Mouse (Mus musculus): ENCODE measurements around the gene Tnfrsf8. TPM values are rescaled to one million over a fixed set of nuclear protein-coding genes. Genes with fewer than 3 reads are reported as not detected.
A peak's percentile ranks its signal among the peaks of the same experiment; 100 is the strongest.

Tnfrsf8 gene
- polyA plus RNA-seq, 1 experiment from 2014 or later, result 0.38 TPM

DNA sequence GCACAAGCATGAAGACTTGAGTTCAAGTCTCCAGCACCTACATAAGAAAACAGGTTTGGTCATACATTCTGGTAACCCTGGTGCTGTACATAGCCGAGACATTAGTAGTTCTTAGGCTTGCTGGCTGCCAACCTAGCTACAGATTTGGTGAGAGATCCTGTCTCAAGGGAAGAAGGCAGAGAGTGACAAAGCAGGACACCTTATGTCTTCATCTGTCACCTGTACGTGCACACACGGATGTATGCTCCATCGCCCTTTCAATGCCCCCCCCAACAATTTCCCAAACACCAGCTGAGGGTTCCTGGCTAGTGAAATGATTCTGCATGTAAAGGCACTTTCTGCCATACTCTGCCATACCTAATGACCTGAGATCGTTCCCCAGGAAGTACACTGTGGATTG is 58.8 kb downstream of the Tnfrsf8 start:
- Histone ChIP-seq H3K9me3 (no peaks in the 10 kb centered on the region), H3K4me2 (replicated peaks) (no peak overlapping the region), H3K27me3 (no peaks in the 10 kb centered on the region), H3K4me3 (no peak overlapping the region), H3K27ac (replicated peaks) (no peak overlapping the region), H3K36me3 (no peaks in the 10 kb centered on the region), H3K9ac (replicated peaks) (no peak overlapping the region), H3K4me1 (no peaks in the 10 kb centered on the region)
- no peak for ATAC-seq (replicated peaks)
- WGBS, result 91% methylated on average over 5 of the region's 5 CpGs

DNA sequence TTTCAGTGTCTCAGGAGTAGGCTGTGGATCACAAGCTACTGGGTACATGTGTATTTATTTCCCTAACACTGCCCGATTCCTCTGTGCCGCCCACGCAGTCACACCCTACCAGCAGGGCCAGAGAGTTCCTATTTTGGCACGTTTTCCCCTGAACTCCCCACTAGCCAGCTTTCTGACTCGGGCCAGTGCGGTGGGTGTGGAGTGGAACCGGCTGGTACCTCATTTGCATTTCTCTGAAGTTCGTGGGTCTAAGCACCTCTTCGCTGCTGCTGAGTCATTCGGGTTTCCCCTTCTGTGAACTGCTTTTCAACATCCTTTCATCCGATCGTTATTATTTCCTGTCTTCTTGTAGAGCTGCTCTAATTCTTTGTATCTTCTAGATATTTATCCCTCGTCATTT is 60.5 kb downstream of the Tnfrsf8 start:
- H3K4me2 ChIP-seq (replicated peaks), result no peak overlapping the region
- 46% methylated on average over 13 of the region's 13 CpGs for WGBS
- no peak overlapping the region for H3K4me3 ChIP-seq
- ATAC-seq (replicated peaks), result no peak
- H3K27me3 ChIP-seq, result no peaks in the 10 kb centered on the region
- no peaks in the 10 kb centered on the region for H3K9me3 ChIP-seq
- H3K9ac ChIP-seq (replicated peaks), result no peak overlapping the region
- no peak overlapping the region for H3K27ac ChIP-seq (replicated peaks)
- no peaks in the 10 kb centered on the region for H3K4me1 ChIP-seq
- H3K36me3 ChIP-seq, result no peaks in the 10 kb centered on the region

DNA sequence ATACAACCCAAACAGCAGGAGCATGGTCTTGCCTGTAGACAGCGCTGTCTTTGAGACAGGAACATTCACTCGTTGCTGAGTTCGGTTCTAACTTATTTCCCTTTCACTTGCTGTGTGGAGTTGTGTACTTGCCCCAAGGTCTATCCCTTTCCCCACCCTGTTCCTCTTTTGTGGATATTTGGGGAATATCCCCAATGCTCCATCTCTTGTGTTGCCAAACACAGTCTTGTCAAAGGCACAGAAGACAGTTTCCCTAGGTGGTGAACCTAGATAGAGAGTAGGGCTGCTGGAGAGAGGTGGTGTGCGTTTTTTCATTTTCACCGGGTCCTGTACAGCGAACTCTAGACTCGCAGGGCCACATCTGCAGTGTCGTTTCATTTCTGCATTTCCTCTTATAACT is 62.4 kb downstream of the Tnfrsf8 start:
- Histone ChIP-seq H3K27me3 (peaks cover 3% of the 10 kb centered on the region; the same call in 1 of the 2 replicates), H3K27ac (replicated peaks) (no peak overlapping the region), H3K4me1 (no peaks in the 10 kb centered on the region), H3K9me3 (no peaks in the 10 kb centered on the region), H3K4me2 (replicated peaks) (no peak overlapping the region), H3K4me3 (no peak overlapping the region), H3K9ac (replicated peaks) (no peak overlapping the region), H3K36me3 (no peaks in the 10 kb centered on the region)
- WGBS, result 87% methylated on average over 8 of the region's 8 CpGs
- no peak for ATAC-seq (replicated peaks)

DNA sequence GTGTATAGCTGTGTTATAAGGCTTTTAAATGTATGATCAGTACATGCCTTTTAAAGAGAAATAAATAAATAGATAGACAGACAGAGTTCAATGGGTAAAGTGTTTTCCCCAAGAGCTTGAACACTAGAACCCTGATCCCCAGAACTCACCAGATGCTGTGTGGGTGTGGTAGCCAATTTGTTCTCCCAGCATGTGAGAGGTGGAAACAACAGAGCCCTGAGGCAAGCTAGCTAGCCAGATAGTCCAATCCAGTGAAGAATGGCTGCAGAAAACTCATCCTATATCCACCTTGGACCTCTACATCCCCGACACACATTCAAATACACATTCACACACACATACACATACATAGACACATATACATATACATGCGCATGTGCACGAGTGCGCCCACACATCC is 63.4 kb downstream of the Tnfrsf8 start:
- Histone ChIP-seq H3K9me3 (no peaks in the 10 kb centered on the region), H3K4me2 (replicated peaks) (no peak overlapping the region), H3K27me3 (peaks cover 14% of the 10 kb centered on the region; the same call in 1 of the 2 replicates), H3K27ac (replicated peaks) (no peak overlapping the region), H3K4me3 (no peak overlapping the region), H3K4me1 (peaks cover 4% of the 10 kb centered on the region), H3K9ac (replicated peaks) (no peak overlapping the region), H3K36me3 (no peaks in the 10 kb centered on the region)
- 92% methylated on average over 4 of the region's 4 CpGs for WGBS
- no peak for ATAC-seq (replicated peaks)

DNA sequence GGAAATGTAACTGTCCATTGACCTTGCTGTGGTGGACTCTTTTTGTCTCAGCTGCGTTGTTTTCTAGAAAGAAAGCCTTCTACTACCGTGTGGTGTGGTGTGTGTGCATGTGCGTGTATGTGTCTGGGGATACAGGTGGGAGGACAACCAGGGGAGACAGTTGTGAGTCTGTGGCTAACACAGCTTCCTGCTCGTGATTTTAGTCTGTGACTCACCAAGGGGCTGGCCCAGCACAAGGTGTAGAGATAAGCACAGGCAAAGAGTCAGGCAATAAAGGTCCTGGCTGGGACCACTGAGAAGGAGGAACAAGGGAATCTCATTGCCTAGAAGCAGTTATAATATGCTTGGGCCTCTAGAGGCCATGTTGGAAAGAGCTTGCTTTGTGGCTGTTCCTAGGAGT is 65.0 kb downstream of the Tnfrsf8 start:
- 82% methylated on average over 4 of the region's 4 CpGs for WGBS

DNA sequence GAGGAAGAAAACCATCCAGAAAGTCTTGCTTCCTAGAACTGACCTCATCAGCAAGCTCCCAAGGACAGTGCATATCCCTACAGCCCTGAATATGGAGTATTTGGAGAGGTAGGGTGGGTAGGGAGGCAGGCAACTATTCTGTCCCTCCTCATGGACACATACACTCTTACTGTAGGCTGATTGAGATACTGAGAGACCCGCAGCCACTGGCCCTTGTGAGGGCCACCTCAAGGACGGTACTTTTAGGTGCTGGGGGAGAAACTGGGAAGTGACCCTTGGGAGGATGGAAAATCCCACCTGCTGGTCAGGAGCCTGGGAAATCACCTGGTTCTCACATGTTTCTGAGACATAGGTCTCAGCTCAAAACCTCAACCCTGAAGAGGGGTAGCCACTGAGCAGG is 67.4 kb downstream of the Tnfrsf8 start:
- no peak overlapping the region for H3K9ac ChIP-seq (replicated peaks)
- H3K4me3 ChIP-seq, result no peak overlapping the region
- H3K9me3 ChIP-seq, result no peaks in the 10 kb centered on the region
- H3K27me3 ChIP-seq, result peaks cover 19% of the 10 kb centered on the region; the same call in 1 of the 2 replicates
- no peaks in the 10 kb centered on the region for H3K36me3 ChIP-seq
- 61% methylated on average over 2 of the region's 2 CpGs for WGBS
- H3K4me2 ChIP-seq (replicated peaks), result no peak overlapping the region
- no peak for ATAC-seq (replicated peaks)
- H3K4me1 ChIP-seq, result peaks cover 9% of the 10 kb centered on the region
- H3K27ac ChIP-seq (replicated peaks), result no peak overlapping the region

More for the DNA sequence above, 65.0 kb downstream of the Tnfrsf8 start:
- Histone ChIP-seq H3K4me3 (no peak overlapping the region), H3K27me3 (peaks cover 19% of the 10 kb centered on the region; the same call in 1 of the 2 replicates), H3K9me3 (no peaks in the 10 kb centered on the region), H3K4me2 (replicated peaks) (no peak overlapping the region), H3K27ac (replicated peaks) (no peak overlapping the region), H3K36me3 (no peaks in the 10 kb centered on the region), H3K9ac (replicated peaks) (no peak overlapping the region), H3K4me1 (peaks cover 9% of the 10 kb centered on the region)
- ATAC-seq (replicated peaks), result no peak

DNA sequence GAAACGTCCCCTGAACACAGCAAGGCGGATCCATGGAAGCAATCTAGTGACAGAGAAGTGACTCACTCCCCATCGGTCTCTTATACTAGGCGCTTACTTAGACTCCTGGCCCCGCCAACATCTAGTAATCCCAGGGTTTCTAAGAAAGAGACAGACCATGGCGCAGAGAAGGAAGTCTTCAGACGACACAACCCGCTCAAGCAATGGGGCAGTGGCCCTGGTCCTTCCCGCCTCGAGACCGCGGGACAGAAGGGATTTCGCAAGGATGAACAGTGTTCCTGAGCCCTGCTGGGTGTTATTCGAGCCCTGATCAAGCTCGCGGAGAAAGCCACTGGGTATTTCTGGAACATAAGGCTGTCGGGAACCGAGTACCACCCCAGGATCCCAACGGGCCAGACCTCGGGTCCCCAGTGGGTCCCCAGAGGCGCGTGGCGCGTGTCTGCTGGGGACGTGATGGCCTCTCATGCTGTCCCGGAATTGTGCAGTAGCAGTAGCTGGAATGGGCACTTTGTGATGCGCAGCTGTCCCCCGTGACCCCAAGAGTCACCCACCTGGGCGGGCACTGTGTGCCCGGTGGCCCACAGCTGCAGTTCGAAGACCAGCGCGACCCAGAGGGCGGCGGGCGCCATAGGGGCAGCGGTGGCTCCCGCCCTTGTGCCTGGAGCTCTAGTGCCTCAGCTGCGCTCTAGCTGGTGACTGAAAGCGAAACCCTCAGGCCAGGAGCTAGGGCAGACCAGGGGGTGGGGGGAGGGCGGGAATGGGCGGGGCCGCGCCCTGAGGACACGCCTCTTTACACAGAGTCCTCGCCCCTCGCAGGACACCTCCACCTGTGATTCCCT is 68.6 kb downstream of the Tnfrsf8 start, which contains the start of gene Tnfrsf1b:
Gene Tnfrsf1b (minus strand): TSS at position 698 of the 839 bp plus-strand sequence.
- H3K9ac ChIP-seq (replicated peaks), result peak within 1 kb of the TSS; percentile 36; the same call in 1 of the 2 replicates
- WGBS, result 1% methylated on average over 47 of the region's 47 CpGs
- peak within 1 kb of the TSS; percentile 70 for H3K4me2 ChIP-seq (replicated peaks)
- H3K4me1 ChIP-seq, result peaks cover 9% of the 10 kb centered on the region
- H3K9me3 ChIP-seq, result no peaks in the 10 kb centered on the region
- no peak within 1 kb of the TSS for H3K27ac ChIP-seq (replicated peaks)
- H3K4me3 ChIP-seq, result peak within 1 kb of the TSS; percentile 41
- no peaks in the 10 kb centered on the region for H3K36me3 ChIP-seq
- ATAC-seq (replicated peaks), result peak; percentile 69
- peaks cover 19% of the 10 kb centered on the region; the same call in 1 of the 2 replicates for H3K27me3 ChIP-seq

DNA sequence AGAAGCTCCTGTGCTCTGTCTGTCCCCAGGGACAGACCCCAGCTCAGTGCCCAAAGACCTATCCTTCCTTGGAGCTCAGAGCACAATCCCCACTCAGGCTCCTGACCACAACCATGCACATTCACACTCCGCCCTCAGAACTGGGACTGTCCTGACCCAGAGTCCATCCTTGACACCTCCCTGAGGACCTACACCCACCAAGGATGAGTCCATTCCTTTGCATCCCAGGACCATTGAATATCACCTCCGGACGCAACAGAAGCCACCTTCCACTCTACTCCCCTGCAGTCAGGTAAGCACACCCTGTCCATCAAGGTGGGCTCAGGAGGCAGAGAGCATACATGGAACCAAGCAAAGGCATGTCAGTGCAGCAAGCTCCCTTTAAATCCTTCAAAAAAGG is 69.4 kb downstream of the Tnfrsf8 start:
- no peak overlapping the region for H3K9ac ChIP-seq (replicated peaks)
- peaks cover 9% of the 10 kb centered on the region for H3K4me1 ChIP-seq
- no peaks in the 10 kb centered on the region for H3K36me3 ChIP-seq
- H3K27ac ChIP-seq (replicated peaks), result no peak overlapping the region
- WGBS, result 94% methylated on average over 3 of the region's 3 CpGs
- no peak overlapping the region for H3K4me2 ChIP-seq (replicated peaks)
- ATAC-seq (replicated peaks), result no peak
- H3K27me3 ChIP-seq, result peaks cover 19% of the 10 kb centered on the region; the same call in 1 of the 2 replicates
- no peaks in the 10 kb centered on the region for H3K9me3 ChIP-seq
- H3K4me3 ChIP-seq, result no peak overlapping the region

DNA sequence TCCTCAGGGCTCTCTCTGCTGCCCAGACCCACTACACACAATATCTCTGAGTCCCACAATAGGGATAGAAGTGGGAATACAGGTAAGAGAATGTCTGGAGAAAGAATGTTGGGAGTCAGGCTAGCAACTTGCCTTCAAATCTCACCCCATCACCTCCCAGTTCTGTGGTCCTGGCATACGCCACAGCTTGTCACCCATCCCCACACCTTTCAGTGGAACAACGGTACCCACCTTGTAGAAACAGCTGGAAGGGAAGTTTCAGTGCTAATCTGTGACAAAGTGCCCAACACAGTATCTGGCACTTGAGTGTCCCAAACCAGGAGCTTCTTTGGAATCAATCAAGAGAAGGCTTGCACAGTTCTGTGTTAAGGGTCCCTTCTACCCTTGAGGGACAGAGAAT is 70.3 kb downstream of the Tnfrsf8 start:
- peaks cover 19% of the 10 kb centered on the region; the same call in 1 of the 2 replicates for H3K27me3 ChIP-seq
- no peak for ATAC-seq (replicated peaks)
- WGBS, result 85% methylated on average over 2 of the region's 2 CpGs

DNA sequence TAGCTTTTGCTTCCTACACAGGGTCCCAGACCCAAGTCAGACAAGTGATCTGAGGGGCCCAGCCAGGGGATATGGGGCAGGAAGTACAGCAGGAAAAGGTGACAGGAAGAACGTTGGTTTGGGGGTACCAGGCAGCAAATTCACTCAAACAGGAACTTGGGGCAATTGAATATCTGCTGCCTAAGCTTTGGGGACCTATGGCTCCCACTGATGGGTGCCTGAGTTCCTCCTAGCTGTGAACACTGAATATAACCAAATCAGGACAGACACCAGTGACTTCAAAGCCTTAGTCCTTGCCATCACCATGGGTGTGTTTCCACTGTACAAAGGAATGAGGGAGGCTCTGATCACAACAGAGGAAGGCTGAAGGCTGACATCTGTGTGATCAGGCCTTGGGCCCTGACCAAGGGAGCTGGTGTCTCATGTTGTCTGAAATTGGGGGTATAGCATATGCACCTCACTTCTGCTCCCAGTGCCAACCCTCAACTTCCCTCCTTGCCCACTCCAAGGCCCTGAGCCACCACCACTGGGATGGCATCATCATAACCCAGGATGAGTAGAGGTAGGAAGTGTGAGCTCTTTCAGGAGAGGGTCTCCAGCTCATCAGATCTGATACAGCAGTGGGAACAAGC is 72.1 kb downstream of the Tnfrsf8 start:
- peaks cover 9% of the 10 kb centered on the region for H3K4me1 ChIP-seq
- H3K4me2 ChIP-seq (replicated peaks), result no peak overlapping the region
- H3K9ac ChIP-seq (replicated peaks), result no peak overlapping the region
- WGBS, result 77% methylated on average over 1 of the region's 1 CpGs
- no peaks in the 10 kb centered on the region for H3K9me3 ChIP-seq
- ATAC-seq (replicated peaks), result no peak
- H3K4me3 ChIP-seq, result no peak overlapping the region
- H3K27ac ChIP-seq (replicated peaks), result no peak overlapping the region
- no peaks in the 10 kb centered on the region for H3K36me3 ChIP-seq
- H3K27me3 ChIP-seq, result peaks cover 18% of the 10 kb centered on the region; the same call in 1 of the 2 replicates

More for the DNA sequence above, 70.3 kb downstream of the Tnfrsf8 start:
- Histone ChIP-seq H3K27ac (replicated peaks) (no peak overlapping the region), H3K4me1 (peaks cover 9% of the 10 kb centered on the region), H3K9me3 (no peaks in the 10 kb centered on the region), H3K4me3 (no peak overlapping the region), H3K36me3 (no peaks in the 10 kb centered on the region), H3K9ac (replicated peaks) (no peak overlapping the region), H3K4me2 (replicated peaks) (no peak overlapping the region)

DNA sequence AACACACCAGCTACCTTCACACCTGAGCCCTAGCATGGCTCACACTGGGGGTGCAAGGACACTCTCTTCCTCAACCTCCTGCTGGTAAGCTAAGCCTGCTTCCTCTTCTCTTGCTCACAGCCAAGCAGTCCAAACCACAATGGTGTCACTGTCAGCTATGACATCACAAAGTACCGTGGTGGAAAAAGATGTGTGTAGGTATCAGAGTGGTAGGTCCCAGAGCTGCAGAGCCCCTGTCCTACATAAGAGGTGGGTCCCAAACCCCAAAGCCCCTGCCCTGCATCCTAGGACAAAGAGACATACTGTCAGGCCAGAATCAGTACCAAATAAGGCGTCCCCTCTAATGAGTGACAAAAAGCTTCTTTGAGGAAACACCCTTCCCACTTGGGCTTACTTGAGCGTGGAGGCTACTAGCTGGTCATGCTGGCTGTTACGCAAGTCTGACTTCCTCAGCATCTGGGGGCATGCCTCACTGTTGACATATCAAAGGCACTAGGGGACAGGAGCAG is 74.2 kb downstream of the Tnfrsf8 start:
- H3K4me1 ChIP-seq, result no peaks in the 10 kb centered on the region
- H3K27me3 ChIP-seq, result no peaks in the 10 kb centered on the region
- ATAC-seq (replicated peaks), result no peak
- no peaks in the 10 kb centered on the region for H3K9me3 ChIP-seq
- H3K9ac ChIP-seq (replicated peaks), result no peak overlapping the region
- H3K4me2 ChIP-seq (replicated peaks), result no peak overlapping the region
- no peak overlapping the region for H3K27ac ChIP-seq (replicated peaks)
- no peak overlapping the region for H3K4me3 ChIP-seq
- no peaks in the 10 kb centered on the region for H3K36me3 ChIP-seq
- WGBS, result 80% methylated on average over 4 of the region's 4 CpGs

All from forebrain, embryonic 15.5 days (tissue).